Mouse (Mus musculus): Measurements from ENCODE around the gene Trafd1.
A peak's percentile ranks its signal among the peaks of the same experiment; 100 is the strongest.

Gene Trafd1

DNA sequence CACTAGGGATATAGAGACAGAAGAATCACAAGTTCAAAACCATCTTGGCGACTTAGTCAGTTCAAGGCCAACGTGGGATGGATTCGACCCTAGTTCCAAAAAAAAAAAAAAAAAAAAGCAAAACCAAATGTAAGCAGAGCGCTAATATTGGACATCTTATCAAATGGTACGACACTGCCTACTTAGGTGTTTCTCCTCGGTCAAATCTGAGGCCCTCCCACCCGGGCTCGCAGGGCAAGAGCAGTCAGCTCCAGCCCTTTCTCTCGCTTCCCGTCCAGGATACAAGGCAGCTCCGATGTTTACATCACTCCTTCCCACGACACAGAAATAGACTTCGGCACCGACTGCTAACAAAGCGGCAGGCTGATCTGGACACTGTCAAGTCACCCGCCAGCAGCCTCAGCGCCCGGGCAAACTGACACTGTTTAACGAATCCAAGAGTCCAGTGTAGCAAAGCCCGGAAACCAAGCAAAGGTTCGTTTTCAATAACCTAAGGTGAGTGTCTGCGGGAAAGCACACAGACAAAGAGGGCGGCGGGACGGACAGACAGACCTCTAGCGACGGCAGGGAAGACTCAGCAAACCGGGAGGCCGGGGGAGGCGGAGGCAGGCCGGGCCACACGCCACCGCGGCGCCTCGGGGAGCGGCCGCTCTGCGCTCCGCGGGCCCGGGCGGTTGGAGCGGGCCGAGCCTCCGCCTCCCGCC, 523 bp downstream of the Trafd1 start:
- peak; percentile 40 for DNase-seq (ENCODE audit: low read depth, low spot score)

DNA sequence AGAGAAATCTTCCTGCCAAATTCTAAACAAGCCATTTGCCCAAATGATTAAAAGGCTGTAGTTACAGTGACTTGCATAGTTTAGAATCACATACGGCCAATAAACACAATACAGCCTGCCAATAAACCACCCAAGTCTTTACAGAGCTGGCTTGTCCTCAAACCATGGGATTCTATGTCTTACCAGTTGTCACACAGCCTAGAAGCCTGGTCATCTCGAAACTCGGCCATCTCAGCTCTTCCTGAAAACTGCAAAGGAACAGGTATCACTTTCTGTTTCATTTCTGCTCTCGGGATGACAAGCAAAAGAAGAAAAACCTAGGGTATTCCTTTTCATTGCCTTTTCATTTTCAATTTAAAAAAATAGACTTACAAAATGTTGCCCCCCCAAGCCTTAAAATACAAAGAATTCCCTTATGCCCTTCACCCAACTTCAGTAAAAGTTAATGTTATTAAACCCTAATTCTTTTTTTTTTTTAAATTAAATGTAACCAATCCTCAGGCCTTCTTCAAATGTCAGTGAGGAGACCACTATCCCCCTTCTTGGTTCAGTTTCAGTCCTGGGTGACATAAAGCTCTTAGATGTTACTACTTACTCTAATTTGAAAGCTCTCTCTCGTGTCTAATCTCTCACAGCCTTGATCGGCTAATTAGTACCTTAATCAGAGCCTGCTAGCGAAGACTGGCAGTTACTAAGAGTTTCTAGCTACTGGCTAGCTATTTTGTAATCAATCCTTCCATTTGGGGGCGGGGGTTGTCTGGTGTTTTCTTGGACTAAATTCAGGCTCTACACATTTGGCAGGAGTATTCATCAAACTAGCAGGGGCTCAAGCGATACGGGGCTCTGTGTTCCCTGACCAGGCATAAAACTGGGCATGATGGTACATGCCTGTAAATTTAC, 1.3 kb downstream of the Trafd1 start:
- no peak for DNase-seq (ENCODE audit: low read depth, low spot score)

DNA sequence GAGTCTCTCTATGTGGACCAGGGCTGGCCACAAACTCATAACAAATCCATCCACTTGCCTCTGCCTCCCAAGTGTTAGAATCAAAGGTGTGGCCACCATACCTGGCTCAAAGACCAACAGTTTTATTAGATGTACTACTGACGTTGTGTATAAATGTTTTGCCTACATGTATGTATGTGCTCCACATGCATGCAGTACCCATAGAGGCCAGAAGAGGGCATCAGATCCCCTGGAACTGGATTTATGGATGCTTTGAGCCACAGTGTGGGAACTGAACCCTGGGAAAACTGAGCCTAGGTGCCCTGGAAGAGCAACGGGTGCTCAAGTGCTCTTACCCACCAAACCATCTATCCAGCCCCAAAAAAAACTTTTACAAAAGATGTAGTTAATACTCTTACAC, 4.7 kb downstream of the Trafd1 start:
- DNase-seq (ENCODE audit: low read depth, low spot score): no peak

DNA sequence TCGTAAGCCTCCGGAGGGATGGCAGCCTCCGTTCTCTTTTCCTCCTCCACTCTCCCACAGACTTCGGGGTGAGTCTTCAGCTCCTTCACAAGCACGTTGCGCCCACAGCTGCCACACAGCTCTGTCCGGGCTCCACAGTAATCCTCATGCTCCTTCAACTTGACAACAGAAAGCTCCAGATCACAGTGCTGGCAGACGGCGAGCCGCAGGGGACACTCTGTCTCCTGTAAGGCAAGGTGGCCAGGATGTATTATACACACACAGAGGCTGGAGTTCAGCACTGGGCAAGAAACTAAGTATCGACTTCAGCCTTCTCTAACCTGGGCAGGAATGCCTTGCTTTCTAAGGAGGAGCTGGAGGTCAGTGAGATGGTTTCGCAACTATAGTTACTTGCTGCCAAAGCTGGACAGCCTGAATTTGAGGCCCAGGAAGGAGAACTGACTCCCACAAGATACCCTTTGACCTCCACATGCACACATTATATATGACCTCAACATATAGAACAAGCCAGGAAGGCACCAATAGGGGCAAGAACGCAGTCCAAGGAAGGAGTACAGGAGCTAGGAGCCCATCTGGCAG, 6.7 kb downstream of the Trafd1 start:
- no peak for DNase-seq (ENCODE audit: low read depth, low spot score)

DNA sequence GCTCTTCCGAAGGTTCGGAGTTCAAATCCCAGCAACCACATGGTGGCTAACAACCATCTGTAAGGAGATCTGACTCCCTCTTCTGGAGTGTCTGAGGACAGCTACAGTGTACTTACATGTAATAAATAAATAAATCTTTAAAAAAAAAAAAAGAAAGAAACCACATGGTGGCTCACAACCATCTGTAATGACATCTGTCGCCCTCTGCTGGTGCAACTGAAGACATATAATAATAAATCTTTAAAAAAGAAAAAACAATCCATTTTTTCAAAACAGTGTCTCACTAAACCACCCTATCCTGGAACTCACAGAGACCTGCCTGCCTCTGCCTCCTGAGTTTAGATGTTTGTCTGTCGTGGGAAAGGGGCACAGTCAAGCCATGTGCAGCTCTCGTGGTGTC, 8.5 kb downstream of the Trafd1 start:
- peak; percentile 31 for DNase-seq (ENCODE audit: low read depth, low spot score)

DNA sequence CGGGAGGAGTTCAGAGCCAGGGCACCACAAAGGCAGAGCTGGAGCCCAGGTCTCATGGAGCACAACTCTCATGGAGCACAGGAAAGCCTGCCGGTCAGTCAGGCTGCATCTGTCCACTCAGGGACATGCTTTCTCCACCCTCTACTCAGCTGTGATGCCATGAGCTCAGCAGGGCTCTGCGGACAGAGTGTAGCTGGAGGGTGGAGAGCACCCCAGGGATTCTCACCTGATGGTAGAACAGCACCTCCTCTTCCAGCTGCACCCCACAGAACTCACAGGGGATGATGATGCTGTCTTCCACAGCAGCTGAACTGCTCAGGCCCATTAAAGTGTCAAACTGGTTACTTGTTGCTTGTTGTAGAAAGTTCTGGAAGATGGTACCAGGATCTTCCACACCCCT, 10.6 kb downstream of the Trafd1 start:
- DNase-seq (ENCODE audit: low read depth, low spot score): no peak

DNA sequence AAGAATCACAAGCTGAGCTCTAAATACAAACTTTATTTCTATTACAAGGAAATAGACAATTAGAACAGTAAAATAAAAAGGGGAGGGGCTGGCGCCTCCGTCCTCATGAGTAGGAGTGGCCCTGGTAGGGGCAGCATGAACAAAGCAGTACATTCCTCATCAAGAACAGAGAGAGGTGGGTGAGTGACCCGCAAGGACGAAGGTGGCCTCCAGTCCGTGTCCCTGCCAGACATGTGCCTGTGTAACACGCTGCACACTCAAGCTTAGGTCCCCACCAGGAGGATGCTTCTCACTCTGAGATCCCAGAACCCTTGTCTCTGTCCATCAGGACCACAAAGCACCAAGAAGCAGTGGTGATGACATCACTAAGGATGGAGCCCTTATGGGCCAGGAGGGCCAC, 13.7 kb downstream of the Trafd1 start:
- DNase-seq (ENCODE audit: low read depth, low spot score): no peak

DNA sequence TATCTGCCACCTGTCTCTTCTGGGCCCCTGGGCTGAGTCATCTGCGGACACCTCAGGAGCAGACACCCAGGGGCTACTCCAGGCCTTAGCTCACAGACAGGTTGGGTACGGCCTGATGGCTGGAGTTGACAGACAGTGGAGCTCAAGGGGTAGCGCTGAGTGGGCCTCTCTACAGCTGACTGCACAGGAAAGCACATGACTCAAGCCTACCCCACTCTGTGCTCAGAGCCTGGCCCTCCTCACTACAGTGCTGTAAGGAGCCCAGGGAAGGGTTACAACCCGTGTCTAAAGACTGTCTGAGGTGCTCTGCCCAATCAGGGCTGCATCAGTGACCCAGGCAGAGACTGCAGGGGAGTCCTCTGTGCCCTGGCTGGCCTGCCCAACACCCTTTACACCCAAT, 18.2 kb downstream of the Trafd1 start:
- no peak for DNase-seq (ENCODE audit: low read depth, low spot score)

DNA sequence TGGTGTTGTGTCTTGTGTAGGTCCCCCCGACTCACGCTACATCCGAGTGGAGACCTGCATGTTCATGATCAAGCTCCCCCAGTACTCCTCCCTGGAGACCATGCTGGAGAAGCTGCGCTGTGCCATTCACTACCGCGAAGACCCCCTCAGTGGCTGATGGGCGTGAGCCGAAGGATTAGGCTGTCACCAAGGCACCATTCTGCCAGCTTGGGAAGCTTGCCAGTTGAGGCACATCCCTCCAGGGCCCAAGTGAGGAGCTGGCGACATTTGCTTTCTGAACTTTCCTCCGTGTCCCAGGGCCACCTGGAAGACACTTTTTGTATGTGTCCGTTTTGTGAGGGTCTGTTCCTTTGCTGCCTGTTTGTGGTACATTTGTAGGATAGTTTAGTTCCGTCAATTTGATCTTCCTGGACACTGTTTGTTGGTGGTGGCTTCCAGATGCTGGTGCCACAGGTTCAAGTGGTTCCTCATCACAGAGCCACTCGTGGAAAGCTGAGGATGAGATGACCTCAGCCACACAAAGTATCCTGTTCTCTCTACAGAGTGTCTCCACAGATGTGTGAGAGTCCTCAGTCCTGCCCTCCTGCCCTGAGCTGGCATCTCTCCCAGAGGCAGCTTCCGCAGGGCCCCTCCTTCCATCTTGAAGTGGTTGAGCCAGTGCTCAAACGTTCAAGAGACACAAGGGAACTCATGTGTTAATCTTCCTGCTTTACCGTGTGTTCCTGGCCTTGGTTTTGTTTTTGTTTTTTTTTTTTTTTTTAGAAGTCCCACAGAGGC, 18.8 kb downstream of the Trafd1 start:
- no peak for DNase-seq (ENCODE audit: low read depth, low spot score)

DNA sequence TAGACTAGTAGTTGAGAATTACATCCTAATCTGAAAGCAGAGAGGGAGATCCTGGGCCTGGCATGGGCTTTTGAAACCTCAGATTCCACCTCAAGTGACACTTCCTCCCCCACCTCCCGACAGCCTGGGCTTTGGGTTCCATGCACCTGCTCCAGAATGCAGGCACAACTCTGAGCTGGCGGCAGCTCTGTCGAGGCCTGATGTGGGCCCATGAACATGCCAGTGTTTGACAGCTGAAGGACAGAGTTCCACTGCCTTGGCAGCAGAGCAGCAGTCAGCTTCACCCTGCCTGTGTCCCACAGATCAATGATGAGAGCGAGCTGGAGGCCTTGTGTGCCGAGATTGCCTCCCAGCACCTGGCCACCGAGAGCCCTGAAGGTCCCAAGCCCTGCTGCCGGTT, 22.0 kb downstream of the Trafd1 start:
- no peak for DNase-seq (ENCODE audit: low read depth, low spot score)

DNA sequence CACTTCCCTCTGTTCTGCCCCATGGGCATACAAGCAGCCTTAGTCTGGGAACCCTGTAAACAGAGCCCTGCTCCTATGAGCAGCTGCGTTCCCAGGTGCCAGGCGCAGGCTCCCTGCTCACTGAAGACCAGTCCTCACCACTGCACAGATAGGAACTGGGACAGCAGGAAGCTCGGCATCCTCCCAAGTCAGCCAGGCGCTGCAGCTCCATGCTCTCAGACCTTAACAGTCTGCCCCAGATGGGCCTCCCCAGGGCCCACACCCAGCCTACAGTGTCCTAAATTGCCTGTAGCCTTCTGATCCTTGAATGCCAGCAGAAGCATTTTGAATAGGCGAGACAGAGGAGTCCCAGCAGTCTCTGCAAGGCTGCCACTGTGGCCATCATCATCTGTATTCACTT, 23.7 kb downstream of the Trafd1 start:
- no peak for DNase-seq (ENCODE audit: low read depth, low spot score)

DNA sequence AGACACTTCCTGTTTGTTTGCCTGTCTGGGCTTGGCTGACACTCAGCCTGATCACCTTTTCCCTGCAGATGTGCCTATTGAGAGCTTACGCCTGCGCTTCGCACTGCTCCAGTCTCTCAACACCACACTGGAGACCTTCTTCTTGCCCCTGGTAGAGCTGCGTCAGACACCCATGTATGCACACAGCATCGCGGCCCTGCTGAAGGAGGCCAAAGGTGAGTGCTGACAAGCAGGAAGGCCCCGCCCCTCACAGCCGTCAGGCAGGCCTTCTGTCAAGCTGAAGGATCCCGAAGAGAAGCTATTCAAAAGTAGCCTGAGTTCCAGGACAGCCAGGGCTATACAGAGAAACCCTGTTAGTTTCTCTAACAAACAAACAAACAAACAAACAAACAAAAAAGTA, 26.2 kb downstream of the Trafd1 start:
- no peak for DNase-seq (ENCODE audit: low read depth, low spot score)

DNA sequence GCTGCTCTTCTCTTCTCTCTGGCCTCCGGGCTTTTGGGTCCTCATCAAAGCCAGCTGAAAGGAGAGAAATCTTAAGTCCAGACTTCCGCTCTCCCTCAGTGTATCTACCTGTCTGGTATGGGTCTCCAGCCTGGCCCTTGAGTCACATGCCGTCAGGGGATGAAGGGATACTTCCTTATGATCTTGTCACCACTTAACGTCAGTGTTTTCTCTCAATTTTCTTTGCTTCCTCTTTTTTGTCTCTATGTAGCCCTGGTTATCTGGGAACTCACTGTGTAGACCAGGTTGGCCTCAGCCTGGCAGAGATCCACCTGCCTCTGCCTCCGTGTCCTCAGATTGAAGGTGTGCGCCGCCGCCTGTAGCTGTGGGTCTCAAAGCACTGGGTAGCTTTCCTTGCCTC, 41.4 kb downstream of the Trafd1 start:
- DNase-seq (ENCODE audit: low read depth, low spot score): no peak

DNA sequence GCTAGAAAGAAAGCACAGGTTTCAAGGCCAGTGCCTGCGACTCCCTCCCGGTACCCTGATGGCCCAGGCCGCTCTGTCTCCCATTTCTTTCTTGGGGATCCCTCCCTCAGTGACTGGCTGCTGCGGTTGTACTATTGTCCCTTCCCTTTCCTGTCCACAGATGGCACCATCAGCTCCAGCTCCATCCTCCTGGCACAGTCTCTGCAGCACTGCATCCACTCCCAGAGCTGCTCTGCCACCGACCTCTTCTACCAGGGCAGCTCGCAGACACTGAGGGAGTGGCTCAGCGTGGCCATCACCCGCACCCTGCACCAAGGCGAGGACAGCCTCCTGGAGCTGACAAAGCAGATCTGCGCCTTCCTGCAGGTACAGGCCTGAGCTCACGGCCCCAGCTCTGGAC, 42.9 kb downstream of the Trafd1 start:
- DNase-seq (ENCODE audit: low read depth, low spot score): no peak

DNA sequence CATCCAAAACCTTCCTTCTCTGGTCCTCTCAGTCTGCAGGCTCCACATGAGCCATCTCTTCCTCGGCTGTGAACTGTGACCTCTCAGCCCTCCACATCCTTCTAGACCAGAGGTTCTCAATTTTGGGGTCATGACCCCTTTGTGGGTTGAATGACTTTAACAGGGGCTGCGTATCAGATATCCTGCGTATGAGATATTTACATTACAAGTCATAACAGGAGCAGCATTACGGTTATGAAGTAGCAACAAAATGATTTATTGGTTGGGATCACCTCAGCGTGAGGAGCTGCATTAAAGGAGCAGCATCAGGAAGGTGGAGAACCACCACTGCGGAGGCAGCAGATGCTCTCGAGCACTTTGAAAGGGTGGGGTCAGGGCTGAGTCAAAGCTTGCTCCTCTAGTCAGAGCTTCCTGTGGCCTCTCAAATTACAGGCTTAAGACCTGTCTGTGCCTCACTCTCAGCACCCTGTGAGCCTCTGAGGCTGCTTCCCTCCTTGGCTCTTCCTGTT, 44.4 kb downstream of the Trafd1 start:
- DNase-seq (ENCODE audit: low read depth, low spot score): peak; percentile 24

DNA sequence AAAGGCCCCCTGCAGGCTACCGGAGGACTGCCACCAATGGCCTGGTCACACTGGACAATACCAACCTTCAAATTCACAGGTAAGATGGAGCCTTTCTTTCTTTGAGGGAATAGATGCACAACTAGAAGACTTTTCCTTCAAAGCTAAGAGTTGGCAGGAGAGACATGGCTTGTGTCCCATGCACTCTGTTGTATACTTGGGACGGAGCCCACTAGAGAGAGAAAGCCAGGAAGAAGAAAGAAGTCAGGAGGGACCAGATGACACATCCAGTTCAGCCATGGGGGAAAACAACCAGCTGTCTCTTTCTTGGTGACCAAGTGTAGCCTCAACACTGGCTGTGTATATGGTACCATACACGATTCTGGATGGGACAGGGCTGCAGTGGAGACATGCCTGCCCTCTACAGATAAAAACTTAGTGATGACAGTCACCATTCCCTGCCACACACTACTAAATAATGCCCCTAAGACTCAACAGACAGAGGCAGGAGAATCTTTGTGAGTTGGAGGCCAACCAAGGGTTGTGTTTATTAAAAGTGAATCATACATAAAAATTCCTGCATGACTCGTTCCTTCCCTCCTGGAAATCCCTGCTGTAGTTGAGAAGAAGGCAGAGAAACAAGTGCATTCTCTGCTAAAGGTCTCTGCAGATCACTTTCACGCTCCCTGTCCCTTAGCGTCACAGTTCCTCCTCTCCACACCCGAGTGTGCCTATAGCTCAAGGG, 45.8 kb downstream of the Trafd1 start:
- DNase-seq (ENCODE audit: low read depth, low spot score): no peak

DNA sequence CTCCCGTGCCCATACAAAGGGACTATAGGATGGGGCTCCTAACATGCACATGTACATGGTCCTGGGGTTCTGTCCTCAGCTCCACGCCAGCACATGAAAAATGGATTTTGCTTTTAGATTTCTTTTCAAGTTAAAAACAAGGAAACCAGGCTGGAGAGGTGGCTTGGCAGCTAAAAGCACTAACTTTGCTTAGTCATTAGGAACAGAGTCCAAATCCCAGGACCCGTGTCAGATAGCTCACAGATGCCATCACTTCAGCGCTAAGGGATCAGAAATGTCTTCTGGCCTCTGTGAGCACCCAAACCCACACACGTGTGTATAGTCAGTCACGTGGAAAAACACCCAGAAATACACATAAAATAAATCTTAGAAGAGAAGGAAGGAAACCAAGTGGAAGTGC, 48.7 kb downstream of the Trafd1 start:
- no peak for DNase-seq (ENCODE audit: low read depth, low spot score)

DNA sequence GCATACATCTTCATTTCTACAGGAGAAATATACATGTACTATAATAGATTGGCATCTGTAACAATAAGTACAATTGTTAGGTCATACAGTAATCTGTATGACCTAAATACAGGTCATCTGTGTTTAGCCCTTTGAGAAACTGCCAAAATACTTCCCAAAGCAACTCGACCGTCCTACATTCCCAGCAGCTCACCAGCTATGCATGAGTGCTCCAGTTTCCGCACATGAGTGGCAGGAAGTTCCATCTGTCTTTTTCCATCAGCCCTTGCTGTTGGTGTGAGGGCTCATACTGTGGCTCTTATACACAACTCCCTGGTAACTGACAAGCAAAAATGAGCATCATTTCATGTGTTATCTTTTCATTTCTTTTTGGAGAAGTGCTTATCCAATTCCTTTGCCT, 49.4 kb downstream of the Trafd1 start:
- DNase-seq (ENCODE audit: low read depth, low spot score): no peak

DNA sequence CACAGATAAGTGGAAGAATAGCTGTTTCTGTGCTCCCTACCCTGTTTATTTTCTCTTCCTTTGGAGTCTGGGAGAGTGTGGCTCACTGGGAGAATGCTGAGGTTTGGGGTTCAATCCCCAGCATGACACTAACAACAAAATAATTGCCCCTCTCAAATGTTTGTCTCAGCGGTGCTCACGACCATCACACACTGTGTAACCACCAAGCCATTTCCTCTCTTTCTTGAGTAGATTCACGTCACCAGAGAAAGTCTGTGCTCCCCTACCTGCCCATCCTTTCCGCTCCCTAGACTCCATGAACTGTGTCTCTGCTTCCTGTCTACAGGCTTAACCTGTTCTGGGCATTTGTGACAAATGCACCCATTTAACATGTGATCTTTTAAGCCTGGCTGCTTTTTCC, 50.0 kb downstream of the Trafd1 start:
- no peak for DNase-seq (ENCODE audit: low read depth, low spot score)

DNA sequence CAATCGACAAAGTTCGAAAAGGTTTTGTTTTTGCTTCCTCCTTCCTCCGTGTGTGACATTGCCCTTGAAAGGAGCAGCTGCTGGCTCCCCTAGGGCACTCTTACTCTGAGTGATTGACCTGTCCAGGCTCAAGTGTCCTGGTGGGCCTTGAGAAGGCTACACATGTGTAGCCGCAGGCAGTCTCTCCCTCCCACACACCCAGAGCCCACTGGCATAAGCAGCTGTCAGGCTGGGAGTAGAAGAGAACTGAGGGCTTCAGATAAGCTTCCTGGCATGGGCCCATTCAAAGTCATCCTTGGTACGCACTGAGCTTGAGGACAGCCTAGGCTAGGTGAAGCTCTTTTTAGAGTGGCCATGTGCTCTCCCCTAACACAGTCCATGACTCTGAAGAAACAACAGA, 51.0 kb downstream of the Trafd1 start:
- no peak for DNase-seq (ENCODE audit: low read depth, low spot score)

DNA sequence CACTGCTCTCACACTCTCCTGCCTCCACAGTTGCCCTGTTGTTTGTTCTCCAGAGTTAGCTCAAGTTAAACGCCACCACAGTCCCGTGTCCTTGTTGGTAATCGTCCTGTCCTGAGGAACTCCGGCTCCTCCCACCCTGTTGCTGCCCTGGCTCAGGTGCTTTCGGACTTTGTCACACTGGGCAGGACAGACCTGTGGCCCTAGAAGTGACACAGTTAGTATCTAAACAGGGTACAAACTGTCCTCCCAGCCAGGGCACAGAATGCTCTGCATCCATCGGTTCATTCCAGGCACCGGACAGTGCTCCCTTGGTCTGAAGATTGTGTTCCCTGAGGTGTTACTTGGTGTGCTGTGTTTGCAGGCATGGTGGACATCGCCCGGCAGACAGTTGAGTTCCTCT, 51.5 kb downstream of the Trafd1 start:
- no peak for DNase-seq (ENCODE audit: low read depth, low spot score)

All from forelimb bud, embryonic 11.5 days (tissue).